Mouse (Mus musculus): ENCODE data around the gene Ech1. TPM values are rescaled to one million over a fixed set of nuclear protein-coding genes. Genes with fewer than 3 reads are reported as not detected.

Gene Ech1
- total and polyA plus RNA-seq, 2 experiments from 2014 or later: 806 to 823 TPM

GRCm38 (mm10) chr7:28874565-28874964, 49.5 kb downstream of the Ech1 start:
- 56% methylated on average over 2 of the region's 2 CpGs for WGBS
- Histone ChIP-seq H3K36me3 (replicated peaks; ENCODE audit: control insufficient read depth, insufficient read depth, low read length) (no peaks in the 10 kb centered on the region), H3K4me3 (ENCODE audit: low read depth, low read length) (no peak overlapping the region), H3K4me1 (ENCODE audit: control insufficient read depth, insufficient read depth) (no peaks in the 10 kb centered on the region), H3K27me3 (ENCODE audit: control insufficient read depth, insufficient read depth, low read length) (no peaks in the 10 kb centered on the region), H3K9me3 (replicated peaks; ENCODE audit: control insufficient read depth, low read length) (no peaks in the 10 kb centered on the region), H3K4me2 (ENCODE audit: low read depth, low read length) (no peak overlapping the region), H3K9ac (replicated peaks; ENCODE audit: low read depth, low read length) (no peak overlapping the region), H3K27ac (ENCODE audit: low read depth) (no peak overlapping the region)
- TF ChIP-seq EP300 (IDR thresholded peaks at IDR 0.05; ENCODE audit: low read depth): no peak
- TF ChIP-seq CTCF (IDR thresholded peaks at IDR 0.05; ENCODE audit: low read depth): no peak
- ATAC-seq (ENCODE audit: insufficient read depth, low read depth): no peak
- DNase-seq (ENCODE audit: low spot score): no peak

- ATAC-seq (ENCODE audit: insufficient read depth, low read depth): no peak
- H3K27ac ChIP-seq (ENCODE audit: low read depth): no peak overlapping the region
- no peak for TF ChIP-seq EP300 (IDR thresholded peaks at IDR 0.05; ENCODE audit: low read depth)
- TF ChIP-seq CTCF (IDR thresholded peaks at IDR 0.05; ENCODE audit: low read depth): no peak
- H3K9me3 ChIP-seq (replicated peaks; ENCODE audit: control insufficient read depth, low read length): no peaks in the 10 kb centered on the region
- no peaks in the 10 kb centered on the region for H3K27me3 ChIP-seq (ENCODE audit: control insufficient read depth, insufficient read depth, low read length)
- no peak overlapping the region for H3K9ac ChIP-seq (replicated peaks; ENCODE audit: low read depth, low read length)
- H3K4me1 ChIP-seq (ENCODE audit: control insufficient read depth, insufficient read depth): no peaks in the 10 kb centered on the region
- H3K36me3 ChIP-seq (replicated peaks; ENCODE audit: control insufficient read depth, insufficient read depth, low read length): no peaks in the 10 kb centered on the region
- no peak for DNase-seq (ENCODE audit: low spot score)
- no peak overlapping the region for H3K4me3 ChIP-seq (ENCODE audit: low read depth, low read length)
- WGBS: 63% methylated on average over 4 of the region's 4 CpGs
- H3K4me2 ChIP-seq (ENCODE audit: low read depth, low read length): no peak overlapping the region
These were observed 51.1 kb downstream of the Ech1 start for GRCm38 (mm10) chr7:28876099-28876498.

GRCm38 (mm10) chr7:28877155-28877554, 52.1 kb downstream of the Ech1 start:
- no peaks in the 10 kb centered on the region for H3K9me3 ChIP-seq (replicated peaks; ENCODE audit: control insufficient read depth, low read length)
- H3K4me2 ChIP-seq (ENCODE audit: low read depth, low read length): no peak overlapping the region
- H3K4me3 ChIP-seq (ENCODE audit: low read depth, low read length): no peak overlapping the region
- H3K4me1 ChIP-seq (ENCODE audit: control insufficient read depth, insufficient read depth): no peaks in the 10 kb centered on the region
- H3K27ac ChIP-seq (ENCODE audit: low read depth): no peak overlapping the region
- WGBS: 72% methylated on average over 7 of the region's 7 CpGs
- DNase-seq (ENCODE audit: low spot score): no peak
- TF ChIP-seq EP300 (IDR thresholded peaks at IDR 0.05; ENCODE audit: low read depth): no peak
- TF ChIP-seq CTCF (IDR thresholded peaks at IDR 0.05; ENCODE audit: low read depth): no peak
- no peaks in the 10 kb centered on the region for H3K27me3 ChIP-seq (ENCODE audit: control insufficient read depth, insufficient read depth, low read length)
- no peak for ATAC-seq (ENCODE audit: insufficient read depth, low read depth)
- H3K9ac ChIP-seq (replicated peaks; ENCODE audit: low read depth, low read length): no peak overlapping the region
- no peaks in the 10 kb centered on the region for H3K36me3 ChIP-seq (replicated peaks; ENCODE audit: control insufficient read depth, insufficient read depth, low read length)

GRCm38 (mm10) chr7:28877856-28878255, 52.8 kb downstream of the Ech1 start:
- Histone ChIP-seq H3K4me2 (ENCODE audit: low read depth, low read length) (no peak overlapping the region), H3K27ac (ENCODE audit: low read depth) (no peak overlapping the region), H3K4me3 (ENCODE audit: low read depth, low read length) (no peak overlapping the region), H3K9me3 (replicated peaks; ENCODE audit: control insufficient read depth, low read length) (no peaks in the 10 kb centered on the region), H3K9ac (replicated peaks; ENCODE audit: low read depth, low read length) (no peak overlapping the region), H3K36me3 (replicated peaks; ENCODE audit: control insufficient read depth, insufficient read depth, low read length) (no peaks in the 10 kb centered on the region), H3K27me3 (ENCODE audit: control insufficient read depth, insufficient read depth, low read length) (no peaks in the 10 kb centered on the region), H3K4me1 (ENCODE audit: control insufficient read depth, insufficient read depth) (no peaks in the 10 kb centered on the region)
- ATAC-seq (ENCODE audit: insufficient read depth, low read depth): no peak
- no peak for DNase-seq (ENCODE audit: low spot score)
- TF ChIP-seq CTCF (IDR thresholded peaks at IDR 0.05; ENCODE audit: low read depth) (no peak), EP300 (IDR thresholded peaks at IDR 0.05; ENCODE audit: low read depth) (no peak)
- 79% methylated on average over 4 of the region's 4 CpGs for WGBS

GRCm38 (mm10) chr7:28879606-28880005, 54.6 kb downstream of the Ech1 start:
- Histone ChIP-seq H3K9ac (replicated peaks; ENCODE audit: low read depth, low read length) (no peak overlapping the region), H3K27ac (ENCODE audit: low read depth) (no peak overlapping the region), H3K4me1 (ENCODE audit: control insufficient read depth, insufficient read depth) (no peaks in the 10 kb centered on the region), H3K27me3 (ENCODE audit: control insufficient read depth, insufficient read depth, low read length) (no peaks in the 10 kb centered on the region), H3K4me2 (ENCODE audit: low read depth, low read length) (no peak overlapping the region), H3K4me3 (ENCODE audit: low read depth, low read length) (no peak overlapping the region), H3K36me3 (replicated peaks; ENCODE audit: control insufficient read depth, insufficient read depth, low read length) (no peaks in the 10 kb centered on the region), H3K9me3 (replicated peaks; ENCODE audit: control insufficient read depth, low read length) (no peaks in the 10 kb centered on the region)
- WGBS: 68% methylated on average over 7 of the region's 7 CpGs
- ATAC-seq (ENCODE audit: insufficient read depth, low read depth): no peak
- no peak for DNase-seq (ENCODE audit: low spot score)
- TF ChIP-seq CTCF (IDR thresholded peaks at IDR 0.05; ENCODE audit: low read depth): no peak
- no peak for TF ChIP-seq EP300 (IDR thresholded peaks at IDR 0.05; ENCODE audit: low read depth)

- no peak overlapping the region for H3K4me2 ChIP-seq (ENCODE audit: low read depth, low read length)
- no peak for TF ChIP-seq EP300 (IDR thresholded peaks at IDR 0.05; ENCODE audit: low read depth)
- no peak for TF ChIP-seq CTCF (IDR thresholded peaks at IDR 0.05; ENCODE audit: low read depth)
- 69% methylated on average over 10 of the region's 10 CpGs for WGBS
- DNase-seq (ENCODE audit: low spot score): no peak
- no peaks in the 10 kb centered on the region for H3K4me1 ChIP-seq (ENCODE audit: control insufficient read depth, insufficient read depth)
- H3K4me3 ChIP-seq (ENCODE audit: low read depth, low read length): no peak overlapping the region
- H3K27me3 ChIP-seq (ENCODE audit: control insufficient read depth, insufficient read depth, low read length): no peaks in the 10 kb centered on the region
- no peak overlapping the region for H3K27ac ChIP-seq (ENCODE audit: low read depth)
- H3K9me3 ChIP-seq (replicated peaks; ENCODE audit: control insufficient read depth, low read length): no peaks in the 10 kb centered on the region
- no peak for ATAC-seq (ENCODE audit: insufficient read depth, low read depth)
- H3K9ac ChIP-seq (replicated peaks; ENCODE audit: low read depth, low read length): no peak overlapping the region
- H3K36me3 ChIP-seq (replicated peaks; ENCODE audit: control insufficient read depth, insufficient read depth, low read length): no peaks in the 10 kb centered on the region
These were observed 55.5 kb downstream of the Ech1 start for GRCm38 (mm10) chr7:28880554-28880953.

All from heart, postnatal 0 days (tissue).